ENCODE assay signal across 8 mouse cellular contexts in genomic region chr19:43487429-43487828, GRCm38 (mm10). TPM values are rescaled to one million over a fixed set of nuclear protein-coding genes. Genes with fewer than 3 reads are reported as not detected.
DNase-seq lines count a peak whose midpoint lies in the region; ATAC-seq and TF ChIP-seq lines count a peak whose summit lies in the region.

No protein-coding gene starts in this region.

- 30% methylated on average over 3 of the region's 3 CpGs for WGBS in lung, embryonic 14.5 days
- 39% methylated on average over 3 of the region's 3 CpGs for WGBS in hindbrain, embryonic 12.5 days

- peak; percentile 50; the same call in 1 of the 2 replicates for TF ChIP-seq CTCF in brain, embryonic 14.5 days (IDR thresholded peaks at IDR 0.05; ENCODE audit: borderline replicate concordance, extremely low read depth, insufficient read depth, insufficient read length)
- TF ChIP-seq CTCF in lung, embryonic 14.5 days (IDR thresholded peaks at IDR 0.05; ENCODE audit: low read depth): peak; percentile 71

- no peak for TF ChIP-seq POLR2A in brain, embryonic 14.5 days (IDR thresholded peaks at IDR 0.05; ENCODE audit: borderline replicate concordance, extremely low read depth, insufficient read depth, insufficient read length, poor library complexity, severe bottlenecking)

- no peaks in the 10 kb centered on the region for H3K27me3 ChIP-seq in lung, embryonic 14.5 days (ENCODE audit: insufficient read depth, low read length)
- H3K27me3 ChIP-seq in hindbrain, embryonic 12.5 days: no peaks in the 10 kb centered on the region

- H3K4me1 ChIP-seq in lung, embryonic 14.5 days (ENCODE audit: insufficient read depth): no peaks in the 10 kb centered on the region
- H3K4me1 ChIP-seq in hindbrain, embryonic 12.5 days: no peaks in the 10 kb centered on the region

- no peak overlapping the region for H3K27ac ChIP-seq in lung, embryonic 14.5 days (ENCODE audit: low read depth)
- no peak overlapping the region for H3K27ac ChIP-seq in hindbrain, embryonic 12.5 days

- H3K9ac ChIP-seq in lung, embryonic 14.5 days: no peak overlapping the region
- H3K9ac ChIP-seq in hindbrain, embryonic 12.5 days: no peak overlapping the region

- DNase-seq in adrenal gland, postnatal 14 days: peak; percentile 33
- DNase-seq in adrenal gland, adult 18-20 months (ENCODE audit: low spot score in 2 of 2): no peak
- peak; percentile 32 for DNase-seq in layer of hippocampus, adult 9-11 months
- no peak for DNase-seq in layer of hippocampus, postnatal 36 days
- DNase-seq in brain, embryonic 14.5 days (ENCODE audit: low read depth): peak; percentile 64
- DNase-seq in lung, embryonic 14.5 days: peak; percentile 77

- no peak overlapping the region for H3K4me2 ChIP-seq in lung, embryonic 14.5 days
- no peak overlapping the region for H3K4me2 ChIP-seq in hindbrain, embryonic 12.5 days (replicated peaks)

- no peak for ATAC-seq in lung, embryonic 14.5 days (ENCODE audit: insufficient read depth)
- ATAC-seq in frontal cortex, adult (ENCODE audit: low TSS enrichment): no peak
- ATAC-seq in hindbrain, embryonic 12.5 days (ENCODE audit: low FRiP score): no peak

- H3K9me3 ChIP-seq in lung, embryonic 14.5 days (ENCODE audit: low read depth, low read length): no peaks in the 10 kb centered on the region
- H3K9me3 ChIP-seq in hindbrain, embryonic 12.5 days (replicated peaks): no peaks in the 10 kb centered on the region

- H3K4me3 ChIP-seq in lung, embryonic 14.5 days (ENCODE audit: low read depth, low read length): no peak overlapping the region
- H3K4me3 ChIP-seq in hindbrain, embryonic 12.5 days: no peak overlapping the region

- no peaks in the 10 kb centered on the region for H3K36me3 ChIP-seq in lung, embryonic 14.5 days (ENCODE audit: insufficient read depth)
- no peaks in the 10 kb centered on the region for H3K36me3 ChIP-seq in hindbrain, embryonic 12.5 days

RNA-seq across cellular contexts. Expression of gene Got1, which starts 37.0 kb away (rescaled TPM):
- 184 and 213 TPM in 2 replicates for total RNA-seq in adrenal gland, postnatal 14 days (2021)
- total RNA-seq in adrenal gland, adult 18-20 months (2021): 100 to 1,000 TPM; 181 to 350 TPM
- total RNA-seq in layer of hippocampus, postnatal 36 days (2021): 100 to 1,000 TPM; 308 to 355 TPM
- 63.1 and 66.7 TPM in 2 replicates for polyA plus RNA-seq in brain, embryonic 14.5 days (2012; rRNA removed)
- polyA plus RNA-seq in lung, embryonic 14.5 days (2014; fragmentation: Nextera tagmentation; extraction: Ambion mirVana): 19.5 and 23.3 TPM in 2 replicates
- polyA plus RNA-seq in hindbrain, embryonic 12.5 days (2016; fragmentation: Nextera tagmentation; extraction: Ambion mirVana): 54.9 and 58.5 TPM in 2 replicates

RNA-seq across cellular contexts. Expression of gene Cnnm1, which starts 47.2 kb away (rescaled TPM):
- total RNA-seq in adrenal gland, postnatal 14 days (2021): 0.41 and 0.48 TPM in 2 replicates
- under 1 TPM; 0.29 to 0.33 TPM for total RNA-seq in adrenal gland, adult 18-20 months (2021)
- 100 to 1,000 TPM; 106 to 110 TPM for total RNA-seq in layer of hippocampus, postnatal 36 days (2021)
- polyA plus RNA-seq in brain, embryonic 14.5 days (2012; rRNA removed): 3.7 and 5.8 TPM in 2 replicates
- polyA plus RNA-seq in lung, embryonic 14.5 days (2014; fragmentation: Nextera tagmentation; extraction: Ambion mirVana): 0.05 TPM in 1 of 2 replicates, not detected in the other
- polyA plus RNA-seq in hindbrain, embryonic 12.5 days (2016; fragmentation: Nextera tagmentation; extraction: Ambion mirVana): 0.66 and 0.67 TPM in 2 replicates

Comparison
In these comparisons a context has a peak if more than half of its experiments do, and no peak if none do; other contexts are left out.
1. DNase-seq: peak in adrenal gland, postnatal 14 days (single experiment), layer of hippocampus, adult 9-11 months (single experiment), brain, embryonic 14.5 days (single experiment) and lung, embryonic 14.5 days (single experiment); none in adrenal gland, adult 18-20 months (0 of 2) and layer of hippocampus, postnatal 36 days (0 of 2).
2. RNA of gene Cnnm1, which starts 47.2 kb away (total RNA-seq): 106 to 110 TPM in layer of hippocampus, postnatal 36 days; 0.41 to 0.48 TPM in adrenal gland, postnatal 14 days and 0.29 to 0.33 TPM in adrenal gland, adult 18-20 months; every median in the first group is over 10 times any median in the second.